Mouse (Mus musculus) neural tube, postnatal 0 days (tissue): ENCODE results near the gene Gm14443. TPM values are rescaled to one million over a fixed set of nuclear protein-coding genes. Genes with fewer than 3 reads are reported as not detected.

ENCODE experiments used
- polyA plus RNA-seq: library from polyadenylated mRNA; unstranded; fragments of >200 nt; fragmentation: Nextera tagmentation; extraction: Ambion mirVana; gene quantifications from 2 replicates; pipeline ENCODE4 v1.2.1, GENCODE M21; 2015

The Gm14443 gene
- polyA plus RNA-seq, result 0.65 and 0.66 TPM in 2 replicates

GRCm38 (mm10) chr2:175175401-175176180, at the start of gene Gm14443:
Gene Gm14443, minus strand, starts transcription at chr2:175175871.

GRCm38 (mm10) chr2:175206732-175207131, 31.1 kb upstream of the Gm14443 start, which contains the start of gene Gm14391:
Gene Gm14391, minus strand, starts transcription at chr2:175206917.

GRCm38 (mm10) chr2:175141993-175142295, 33.7 kb downstream of the Gm14443 start, which contains the start of gene Gm14399:
Gene Gm14399, minus strand, starts transcription at chr2:175142012.

Other genes with a start within 250 kb of the Gm14443 start
- gene Gm14444, start 165.6 kb downstream of the Gm14443 start, polyA plus RNA-seq, result 0.37 TPM in 1 of 2 replicates, not detected in the other
- 0.60 and 1.3 TPM in 2 replicates for gene Gm14393, start 108.1 kb downstream of the Gm14443 start, polyA plus RNA-seq
- 5.7 and 6.2 TPM in 2 replicates for gene Gm14399, start 33.9 kb downstream of the Gm14443 start, polyA plus RNA-seq
- gene Gm14391, start 31.0 kb upstream of the Gm14443 start, polyA plus RNA-seq, result 9.4 and 9.5 TPM in 2 replicates
- not detected in 2 replicates for gene Gm14440, start 99.3 kb upstream of the Gm14443 start, polyA plus RNA-seq
- gene Gm4631, start 162.3 kb upstream of the Gm14443 start, polyA plus RNA-seq, result 10.3 and 11.6 TPM in 2 replicates
- 6.5 and 7.8 TPM in 2 replicates for gene Zfp968, start 196.6 kb upstream of the Gm14443 start, polyA plus RNA-seq